In the genomic region with DNA sequence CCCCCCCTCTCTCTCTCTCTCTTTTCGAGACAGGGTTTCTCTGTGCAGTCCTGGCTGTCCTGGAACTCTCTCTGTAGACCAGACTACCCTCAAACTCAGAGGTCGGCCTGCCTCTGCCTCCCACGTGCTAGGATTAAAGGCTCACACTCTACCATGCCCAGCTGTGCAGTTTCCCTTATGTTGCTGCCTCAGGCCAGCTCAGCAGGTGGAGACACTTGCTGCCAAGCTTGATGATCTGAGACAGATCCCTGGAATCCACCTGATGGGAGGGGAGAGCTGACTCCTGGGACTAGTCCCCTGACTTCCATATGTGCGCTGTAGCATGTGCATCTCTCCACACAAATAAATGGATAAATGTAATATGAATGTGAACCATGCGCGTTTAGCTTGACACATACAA, we compare ENCODE assay signal across 12 mouse cellular contexts. TPM values are rescaled to one million over a fixed set of nuclear protein-coding genes. Genes with fewer than 3 reads are reported as not detected.
"Had no signal": no experiment of that assay in that cellular context is flagged by ENCODE, and none has a peak within 500 bp of the region (broad histone marks: within the 10 kb centered on the region; RNA-seq: fewer than 3 reads in every experiment).

No protein-coding gene starts in this region.

- DNase-seq: right cerebral cortex, adult 18-20 months; right cerebral cortex, postnatal 14 days; right cerebral cortex, postnatal 25 days; right cerebral cortex, postnatal 4 days; spleen, adult 18-20 months; thymus, adult 18-20 months; thymus, adult 2 months; thymus, postnatal 14 days; thymus, postnatal 25 days; thymus, postnatal 36 days; thymus, postnatal 4 days had no signal

RNA-seq across cellular contexts. Expression of gene Foxn4, which starts 29.6 kb away (rescaled TPM):
- total RNA-seq: neutrophil, adult 5-6 weeks had no signal
